Mouse (Mus musculus) macrophage (primary cell): Measurements from ENCODE around the gene Ppp1r13b. TPM values are rescaled to one million over a fixed set of nuclear protein-coding genes. Genes with fewer than 3 reads are reported as not detected.

ENCODE experiments used
- H3K27ac ChIP-seq: fragments of 350-480 bp; formaldehyde crosslinking; 2 replicates; pipeline ENCODE4 v1.9.0; 2021
- H3K36me3 ChIP-seq: fragments of 350-480 bp; formaldehyde crosslinking; 2 replicates; pipeline ENCODE4 v1.9.0; 2021; ENCODE audit errors: inconsistent target
- H3K4me3 ChIP-seq: fragments of 350-480 bp; formaldehyde crosslinking; 2 replicates; pipeline ENCODE4 v1.9.0; 2021; ENCODE audit errors: inconsistent target
- H3K79me2 ChIP-seq: fragments of 350-480 bp; formaldehyde crosslinking; 2 replicates; pipeline ENCODE4 v1.9.0; 2021; ENCODE audit errors: inconsistent target
- WGBS: methylation state at CpG from one replicate; pipeline ENCODE4 v1.1.7; 2026; ENCODE audit warnings: inconsistent platforms; ENCODE audit not compliant: missing documents; 5-methylcytosine and 5-hydroxymethylcytosine counted together
- polyA plus RNA-seq: library from polyadenylated mRNA; stranded (reverse); fragments of 250-400 nt; gene quantifications from 3 replicates; pipeline ENCODE4 v1.2.4, GENCODE M21; 2018; ENCODE audit warnings: inconsistent platforms

Gene Ppp1r13b
- polyA plus RNA-seq, 1 experiment from 2014 or later: 11.1 TPM

DNA sequence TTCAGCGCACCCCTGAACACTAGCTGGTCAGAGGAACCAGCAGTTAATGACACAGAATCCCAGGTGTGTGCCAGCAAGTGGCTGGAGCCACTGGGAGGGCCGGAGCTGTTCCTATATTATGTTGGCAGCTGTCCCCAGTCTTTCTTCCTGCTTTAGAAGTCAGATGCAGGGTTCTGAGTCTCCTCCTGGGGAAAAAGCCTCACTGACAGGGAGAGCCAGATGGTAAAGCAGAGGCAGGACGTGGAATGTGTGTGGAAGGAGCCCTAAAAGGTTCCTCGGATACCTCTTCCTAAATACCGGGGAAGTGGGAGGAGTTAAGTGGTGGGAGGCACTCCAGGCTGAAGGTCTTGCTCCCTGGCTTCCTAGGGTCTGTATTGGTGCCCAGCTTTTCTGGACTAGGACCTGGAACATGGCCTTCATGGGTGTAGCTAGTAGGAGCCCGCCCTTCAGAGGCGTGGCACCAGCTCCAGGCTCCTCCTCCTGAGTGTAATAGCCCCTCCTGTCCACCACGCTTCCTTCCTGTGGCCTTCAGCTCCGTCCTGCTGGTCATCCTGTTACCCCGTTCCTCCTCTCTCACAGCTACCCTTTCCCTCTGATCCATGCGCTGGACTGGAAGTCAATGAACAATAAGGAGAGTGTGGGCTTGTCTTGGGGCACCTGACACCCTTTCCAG, 25.3 kb upstream of the Ppp1r13b start:
- H3K27ac ChIP-seq: no peak overlapping the region
- H3K36me3 ChIP-seq: no peaks in the 10 kb centered on the region
- H3K79me2 ChIP-seq: no peaks in the 10 kb centered on the region
- H3K4me3 ChIP-seq: no peak overlapping the region
- WGBS: 66% methylated on average over 11 of the region's 11 CpGs

DNA sequence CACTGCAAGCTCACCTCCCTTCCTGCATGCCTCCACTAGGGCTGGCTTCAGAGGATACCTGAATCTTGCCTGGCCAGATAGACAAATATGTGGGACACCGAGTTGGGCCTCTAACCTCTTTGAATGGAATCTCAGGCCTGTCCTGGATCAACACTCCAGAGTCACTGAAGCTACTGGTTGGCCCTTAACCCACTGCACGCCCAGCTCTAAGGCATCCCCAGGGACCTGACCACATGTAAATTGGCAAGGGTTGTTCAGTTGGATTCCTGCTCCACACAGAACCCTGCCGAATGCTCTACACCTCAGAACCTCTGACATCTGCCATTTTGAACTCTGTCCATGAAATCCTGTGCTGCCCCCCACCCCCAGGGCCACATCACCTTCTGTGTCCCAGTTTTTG, 24.6 kb upstream of the Ppp1r13b start:
- Histone ChIP-seq H3K36me3 (no peaks in the 10 kb centered on the region), H3K27ac (no peak overlapping the region), H3K4me3 (no peak overlapping the region), H3K79me2 (no peaks in the 10 kb centered on the region)
- 92% methylated on average over 3 of the region's 3 CpGs for WGBS

DNA sequence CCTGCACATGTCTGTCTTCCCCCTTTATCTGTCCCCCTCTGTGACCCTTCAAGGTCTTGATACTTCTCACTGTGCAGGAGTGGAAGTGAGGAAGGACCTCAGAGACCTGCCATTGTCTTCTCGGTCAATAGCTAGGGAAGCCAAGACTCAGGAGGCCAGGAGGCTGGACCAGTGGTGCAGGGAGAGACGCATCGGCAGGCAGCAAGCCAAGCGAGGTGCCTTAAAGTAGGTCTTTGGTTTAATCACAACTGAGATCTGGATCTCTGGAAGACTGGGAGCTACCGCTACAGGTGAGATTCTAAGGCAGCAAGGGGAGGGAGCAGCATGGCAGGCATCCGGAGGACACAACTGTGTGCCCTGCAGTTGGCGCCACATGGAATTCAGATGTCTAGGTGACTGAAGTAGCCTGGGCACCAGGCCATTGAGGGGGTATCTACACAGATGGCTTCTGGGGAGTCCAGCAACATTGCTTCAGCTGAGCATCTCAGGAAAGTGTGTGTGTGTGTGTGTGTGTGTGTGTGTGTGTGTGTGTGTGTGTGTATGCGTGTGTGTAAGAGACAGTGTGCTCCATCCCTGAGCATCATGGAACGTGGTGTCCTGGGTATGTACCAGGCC, 23.6 kb upstream of the Ppp1r13b start:
- Histone ChIP-seq H3K4me3 (no peak overlapping the region), H3K79me2 (no peaks in the 10 kb centered on the region), H3K36me3 (no peaks in the 10 kb centered on the region), H3K27ac (peak overlapping the region; percentile 90)
- 96% methylated on average over 7 of the region's 9 CpGs for WGBS

DNA sequence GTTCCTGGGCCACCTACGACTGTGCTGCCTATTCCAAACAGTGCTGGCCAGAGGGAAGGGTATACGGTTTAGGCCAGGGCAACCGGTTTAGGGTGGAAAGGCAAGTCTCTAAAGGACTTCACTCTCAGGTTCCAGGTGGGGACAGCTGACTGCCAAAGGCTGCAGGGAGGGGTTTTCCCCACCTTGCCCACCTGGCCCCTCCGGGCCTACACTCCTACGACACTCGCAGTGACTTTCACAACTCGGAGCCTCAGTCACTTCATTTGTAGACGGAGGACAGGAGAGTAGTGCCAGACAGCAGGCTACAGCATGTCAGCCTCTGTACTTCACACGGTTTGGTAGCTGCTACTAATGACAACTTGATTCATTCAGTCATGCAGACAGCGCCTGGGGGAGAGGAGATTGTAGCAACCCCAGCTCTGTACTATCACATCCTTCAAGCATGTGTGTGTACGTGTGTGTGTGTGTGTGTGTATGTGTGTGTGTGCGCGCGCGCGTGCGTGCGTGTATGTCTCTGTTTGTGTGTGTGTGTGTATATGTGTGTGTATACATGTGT, 20.6 kb upstream of the Ppp1r13b start:
- Histone ChIP-seq H3K4me3 (no peak overlapping the region), H3K79me2 (no peaks in the 10 kb centered on the region), H3K27ac (no peak overlapping the region), H3K36me3 (no peaks in the 10 kb centered on the region)
- WGBS: 96% methylated on average over 14 of the region's 18 CpGs

DNA sequence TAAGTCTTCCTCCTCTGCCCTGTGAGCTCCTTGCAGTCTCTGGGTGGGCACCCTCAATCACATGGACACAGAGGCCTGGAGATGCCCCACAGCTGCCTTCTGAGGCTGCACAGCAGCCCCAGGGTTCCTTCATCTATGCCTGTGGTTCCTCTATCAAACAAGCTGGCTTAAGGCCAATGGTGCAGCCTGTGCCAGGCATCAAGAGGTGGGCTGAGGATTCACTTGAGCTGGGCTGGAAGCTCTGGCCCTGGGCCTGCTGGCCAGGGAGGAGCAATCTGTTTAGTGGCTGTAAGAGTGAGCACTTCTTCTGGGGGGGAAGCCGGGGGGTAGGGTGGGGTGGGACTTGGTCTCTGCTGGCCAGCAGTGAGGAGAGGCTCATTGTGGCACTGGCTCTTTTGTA, 19.4 kb upstream of the Ppp1r13b start:
- no peaks in the 10 kb centered on the region for H3K36me3 ChIP-seq
- no peaks in the 10 kb centered on the region for H3K79me2 ChIP-seq
- H3K27ac ChIP-seq: no peak overlapping the region
- 75% methylated on average over 1 of the region's 1 CpGs for WGBS
- no peak overlapping the region for H3K4me3 ChIP-seq

DNA sequence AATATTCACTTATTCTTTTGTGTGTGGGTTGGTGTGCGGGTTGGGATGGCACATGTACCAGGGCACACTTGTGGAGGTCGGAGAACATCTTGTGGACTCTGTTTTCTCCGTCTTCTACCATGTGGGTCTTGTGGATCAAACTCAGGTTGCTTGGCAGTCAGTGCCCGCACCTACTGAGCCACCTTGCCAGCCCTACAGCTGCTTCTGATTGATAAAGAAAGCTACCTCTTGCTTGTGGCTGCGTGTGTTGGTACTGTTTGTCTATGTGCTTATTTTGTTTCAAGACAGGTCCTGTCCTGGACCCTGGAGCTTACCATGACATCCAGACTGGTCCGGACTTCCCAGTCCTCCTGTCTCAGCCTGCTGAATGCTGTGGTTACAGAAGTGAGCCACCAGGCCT, 15.2 kb upstream of the Ppp1r13b start:
- H3K27ac ChIP-seq: no peak overlapping the region
- no peaks in the 10 kb centered on the region for H3K36me3 ChIP-seq
- no peaks in the 10 kb centered on the region for H3K79me2 ChIP-seq
- H3K4me3 ChIP-seq: no peak overlapping the region
- 87% methylated on average over 6 of the region's 6 CpGs for WGBS

DNA sequence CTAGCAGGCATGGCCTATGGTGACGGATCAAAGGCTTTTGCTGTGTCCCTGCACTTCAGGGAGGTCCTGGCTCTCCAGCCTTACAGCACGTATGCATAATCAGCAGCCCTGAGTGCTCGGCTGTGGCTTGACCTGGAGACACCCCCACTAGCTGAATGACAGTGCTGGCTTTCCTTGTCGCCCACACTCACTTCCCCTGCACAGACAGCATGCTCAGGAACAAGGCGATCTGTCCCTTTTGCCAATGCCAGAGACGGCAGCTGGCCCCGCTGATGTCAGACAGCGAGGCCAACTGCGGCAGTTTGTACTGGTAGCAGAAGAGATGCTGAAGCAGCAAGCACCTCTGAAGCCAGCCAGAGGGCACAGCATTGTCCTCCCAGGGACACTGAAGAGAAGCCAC, 12.1 kb upstream of the Ppp1r13b start:
- Histone ChIP-seq H3K36me3 (no peaks in the 10 kb centered on the region), H3K79me2 (no peaks in the 10 kb centered on the region), H3K4me3 (no peak overlapping the region), H3K27ac (no peak overlapping the region)
- WGBS: 22% methylated on average over 8 of the region's 9 CpGs

DNA sequence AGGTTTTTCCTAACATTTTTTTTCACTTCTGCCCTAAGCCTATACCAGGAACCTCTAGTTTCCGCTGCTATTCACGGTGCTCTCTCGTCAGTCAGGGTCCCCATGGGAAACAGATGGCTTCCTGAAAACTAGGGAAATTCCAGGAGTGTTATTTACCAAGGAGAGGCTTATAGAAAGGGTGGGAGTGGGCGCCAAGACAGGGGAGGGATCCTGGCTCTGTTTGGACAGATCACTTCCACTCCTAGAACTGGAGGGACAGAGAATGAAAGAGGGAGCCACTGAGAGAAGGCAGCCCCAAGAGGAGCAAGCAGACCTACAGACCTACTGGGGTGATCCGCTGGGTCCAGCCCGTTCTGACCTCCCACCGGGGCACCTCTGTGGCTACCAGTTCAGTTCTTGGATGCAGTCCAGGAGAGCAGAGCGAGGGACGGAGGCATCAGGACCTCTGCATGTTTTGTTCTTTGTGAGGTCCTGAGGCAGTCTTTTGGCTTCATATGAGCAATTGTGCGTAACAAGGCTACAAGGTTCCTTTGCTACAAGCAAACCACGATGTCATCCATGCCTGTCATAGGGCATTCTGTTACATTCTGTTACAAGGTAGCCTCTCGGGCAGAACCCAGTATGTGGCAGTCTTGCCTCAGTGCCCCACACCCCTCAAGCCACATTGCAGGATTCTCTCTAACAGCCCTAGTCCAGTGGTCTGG, 8.8 kb upstream of the Ppp1r13b start:
- no peaks in the 10 kb centered on the region for H3K79me2 ChIP-seq
- WGBS: 59% methylated on average over 12 of the region's 12 CpGs
- no peak overlapping the region for H3K4me3 ChIP-seq
- H3K27ac ChIP-seq: no peak overlapping the region
- no peaks in the 10 kb centered on the region for H3K36me3 ChIP-seq

DNA sequence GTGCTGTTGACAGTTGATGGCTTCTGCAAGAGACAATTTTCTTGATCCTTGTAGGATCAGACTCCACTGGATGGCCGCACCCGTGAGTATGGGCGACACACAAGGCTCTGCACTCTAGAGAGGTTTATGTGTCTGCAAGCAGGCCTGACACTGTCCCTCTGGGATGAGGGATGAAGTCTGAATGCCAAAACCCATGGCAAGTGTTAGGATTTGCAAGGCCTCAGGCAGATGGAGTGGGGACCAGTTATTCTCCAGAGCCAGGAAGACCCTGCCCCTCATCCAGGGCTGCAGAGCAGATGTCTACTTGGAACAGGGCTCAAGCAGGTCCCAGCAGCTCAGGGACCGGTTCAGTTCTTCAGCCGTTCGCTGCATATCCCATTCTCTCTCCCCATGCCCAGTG, 7.9 kb upstream of the Ppp1r13b start:
- 97% methylated on average over 6 of the region's 6 CpGs for WGBS
- Histone ChIP-seq H3K27ac (no peak overlapping the region), H3K4me3 (no peak overlapping the region), H3K36me3 (no peaks in the 10 kb centered on the region), H3K79me2 (no peaks in the 10 kb centered on the region)

DNA sequence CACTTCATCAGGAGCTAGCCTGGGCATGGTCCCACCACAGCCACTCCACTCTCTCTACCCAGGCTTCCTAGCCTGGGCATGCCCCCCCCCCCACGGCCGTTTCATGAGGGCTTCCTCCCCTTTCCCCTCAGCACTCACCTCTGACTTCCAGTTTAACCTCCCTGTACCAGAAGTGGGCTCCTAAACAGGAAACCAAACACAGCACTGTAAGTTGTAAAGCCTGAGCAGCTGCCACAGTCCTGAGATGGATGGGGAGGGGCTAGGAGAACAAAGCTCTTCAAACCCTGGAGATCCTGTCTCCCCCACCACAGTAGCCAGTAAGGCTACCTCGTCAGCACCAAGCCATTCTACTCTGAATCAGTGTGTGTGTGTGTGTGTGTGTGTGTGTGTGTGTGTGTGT, 6.1 kb upstream of the Ppp1r13b start:
- Histone ChIP-seq H3K4me3 (no peak overlapping the region), H3K36me3 (no peaks in the 10 kb centered on the region), H3K27ac (no peak overlapping the region), H3K79me2 (no peaks in the 10 kb centered on the region)
- WGBS: no CpG with 5 or more reads among the region's 3 CpGs

DNA sequence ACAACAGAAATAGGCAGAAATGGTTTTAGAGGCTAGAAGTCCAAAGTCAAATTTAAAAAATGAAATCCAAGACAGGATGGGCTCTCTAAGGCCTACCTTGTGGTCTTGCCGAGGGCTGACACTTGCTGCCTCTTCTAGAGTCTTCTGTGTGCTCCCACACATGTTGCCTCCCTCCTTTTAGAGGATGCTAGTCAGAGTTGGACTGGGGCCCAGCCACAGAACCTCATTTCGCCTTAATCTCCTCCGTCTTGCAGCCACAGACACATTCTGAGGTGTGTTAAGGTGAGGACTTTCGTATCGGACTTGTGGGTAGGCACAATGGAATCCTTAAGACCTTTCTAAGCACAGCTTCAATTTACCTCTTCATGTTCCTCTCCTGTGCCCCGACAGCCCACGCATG, 4.9 kb upstream of the Ppp1r13b start:
- 73% methylated on average over 7 of the region's 7 CpGs for WGBS
- no peak overlapping the region for H3K27ac ChIP-seq
- no peaks in the 10 kb centered on the region for H3K36me3 ChIP-seq
- H3K79me2 ChIP-seq: no peaks in the 10 kb centered on the region
- no peak overlapping the region for H3K4me3 ChIP-seq

DNA sequence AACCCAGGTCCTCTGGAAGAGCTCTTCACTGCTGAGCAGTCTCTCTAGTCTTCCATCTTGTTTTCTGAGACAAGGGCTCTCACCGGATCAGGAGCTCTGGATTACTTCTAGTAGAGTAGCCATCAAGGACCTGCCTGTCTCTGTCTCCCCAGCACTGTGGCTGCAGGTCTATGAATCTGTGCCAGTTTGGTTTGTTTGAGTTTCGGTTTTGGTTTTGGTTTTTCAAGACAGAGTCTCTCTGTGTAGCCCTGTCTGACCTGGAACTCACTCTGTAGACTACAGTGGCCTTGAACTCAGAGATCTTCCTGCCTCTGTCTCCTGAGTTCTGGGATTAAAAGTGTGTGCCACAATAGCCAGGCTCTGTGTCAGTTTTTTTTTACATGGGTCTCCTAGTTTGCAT, 3.9 kb upstream of the Ppp1r13b start:
- WGBS: 55% methylated on average over 2 of the region's 2 CpGs
- no peak overlapping the region for H3K27ac ChIP-seq
- no peak overlapping the region for H3K4me3 ChIP-seq
- H3K79me2 ChIP-seq: peaks cover 6% of the 10 kb centered on the region; the same call in 1 of the 2 replicates
- H3K36me3 ChIP-seq: no peaks in the 10 kb centered on the region

DNA sequence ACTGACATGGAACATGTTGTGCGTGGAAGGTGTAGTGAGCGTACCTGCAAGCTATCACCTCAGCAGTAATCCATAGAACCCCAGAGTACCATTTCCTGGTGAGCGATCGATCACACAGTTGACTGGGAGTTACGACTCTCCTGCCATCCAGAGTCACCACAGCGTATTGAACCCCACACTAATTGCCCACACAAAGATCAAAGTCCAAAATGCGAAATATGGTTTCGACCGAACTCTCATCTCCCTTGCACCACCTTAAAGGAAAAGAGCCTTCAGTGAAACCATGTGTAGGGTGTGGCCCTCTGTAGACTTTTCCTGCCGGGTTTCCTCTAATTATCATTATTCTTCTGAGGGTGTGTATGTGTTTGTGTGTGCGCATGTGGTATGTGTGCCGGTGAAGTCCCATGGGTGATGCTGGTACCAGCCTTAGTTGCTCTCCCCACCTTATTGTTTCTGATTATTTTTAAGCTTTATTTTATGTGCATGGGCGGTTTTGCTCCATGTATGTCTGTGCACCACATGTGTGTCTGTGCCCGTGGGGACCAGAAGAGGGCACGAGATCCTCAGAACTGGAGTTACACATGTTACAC, 3.4 kb upstream of the Ppp1r13b start:
- 93% methylated on average over 15 of the region's 15 CpGs for WGBS
- H3K79me2 ChIP-seq: peaks cover 11% of the 10 kb centered on the region
- no peak overlapping the region for H3K4me3 ChIP-seq
- no peak overlapping the region for H3K27ac ChIP-seq
- H3K36me3 ChIP-seq: no peaks in the 10 kb centered on the region

DNA sequence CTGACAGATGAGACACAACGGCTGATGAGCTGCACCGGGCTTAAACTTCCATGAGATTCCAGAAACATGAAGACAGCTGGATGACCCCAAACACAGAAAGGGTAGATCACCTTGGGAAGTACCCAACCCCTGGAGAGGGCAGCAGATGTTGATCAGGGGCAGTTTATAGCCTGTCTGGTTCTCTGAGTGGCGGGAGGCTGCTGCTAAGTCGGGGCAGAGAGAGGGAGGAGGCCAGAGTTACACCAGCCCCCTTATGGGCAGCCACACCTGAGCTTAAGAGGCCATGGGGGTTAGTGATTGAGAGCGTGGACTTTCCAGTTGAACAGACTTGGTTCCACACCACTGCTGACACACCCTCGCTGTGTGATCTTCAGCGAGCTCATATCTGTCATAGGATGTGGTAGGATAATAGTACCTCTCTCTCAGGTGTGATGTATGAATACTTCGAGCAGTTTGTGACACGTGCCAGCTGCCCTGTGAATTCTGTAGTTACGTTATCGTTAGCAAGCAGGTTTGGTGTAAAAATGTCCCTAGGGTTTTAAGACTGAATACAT, 1.2 kb upstream of the Ppp1r13b start:
- H3K79me2 ChIP-seq: peaks cover 33% of the 10 kb centered on the region
- 81% methylated on average over 11 of the region's 11 CpGs for WGBS
- H3K27ac ChIP-seq: no peak overlapping the region
- H3K4me3 ChIP-seq: no peak overlapping the region
- no peaks in the 10 kb centered on the region for H3K36me3 ChIP-seq
